Mouse (Mus musculus) heart, postnatal 14 days (tissue): ENCODE results near the gene Sapcd1. TPM values are rescaled to one million over a fixed set of nuclear protein-coding genes. Genes with fewer than 3 reads are reported as not detected.

Source experiments
- DNase-seq, 2 experiments: peaks; one replicate each; pipeline ENCODE4 v3.0.0; 2021 to 2022
- intact Hi-C: fragments of 180-260 bp; cut with DNase I; formaldehyde crosslinking; loops from one replicate; pipeline ENCODE4 v1.15.1; 2025
- long read RNA-seq, 2 experiments: library from polyadenylated mRNA; stranded (forward); transcript quantifications; one replicate each; pipeline ENCODE4 v2.0.0; 2021
- total RNA-seq, 2 experiments: library from RNA; stranded (reverse); gene quantifications; 2 replicates each; pipeline ENCODE4 v1.2.3; 2021

The Sapcd1 gene
- total RNA-seq: under 1 TPM; 0.34 to 0.48 TPM
- long read RNA-seq, experiment 1, partial matches to known transcripts: 0 of 2 reads
- long read RNA-seq, experiment 1, other reads (novel, unspliced or antisense): 2 of 2 reads
- long read RNA-seq, experiment 2: 0 reads

DNA sequence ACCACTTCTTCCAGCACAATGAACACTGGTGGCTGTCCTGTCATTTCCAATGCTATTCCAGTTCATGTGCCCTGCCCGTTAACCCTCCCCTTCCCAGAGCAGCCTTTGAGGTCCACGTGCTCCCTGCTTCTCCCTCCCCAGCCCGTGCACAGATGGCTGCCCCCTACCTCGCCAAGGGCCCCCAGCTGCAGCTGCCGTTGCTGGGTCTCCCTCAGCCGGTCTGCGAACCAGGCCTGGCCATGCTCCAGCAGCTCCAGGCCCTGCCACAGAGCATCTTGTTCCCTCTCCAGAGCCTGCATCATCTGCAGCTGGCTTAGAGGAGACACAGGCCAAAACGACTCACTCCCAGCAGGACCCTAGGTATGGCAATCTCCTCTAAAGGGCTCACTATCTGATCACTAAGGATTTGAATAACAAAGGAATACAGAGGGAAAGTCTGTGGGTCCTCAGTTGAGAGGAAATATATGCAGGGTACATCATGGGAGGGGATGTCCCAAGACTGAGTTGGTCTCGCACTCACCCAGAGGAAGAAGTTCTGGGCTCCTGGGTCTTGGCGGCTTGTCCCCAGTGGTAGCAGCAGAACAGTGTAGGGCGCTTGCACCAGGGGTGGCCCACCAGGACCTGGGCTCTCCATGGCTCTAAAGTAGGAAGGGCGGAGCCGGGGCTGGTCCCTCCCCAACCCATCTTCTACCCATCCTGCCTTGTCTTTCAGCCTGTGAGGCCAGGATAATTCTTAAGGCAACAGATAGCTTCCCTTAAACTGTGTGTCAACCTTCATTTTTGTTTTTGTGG, at the start of gene Sapcd1:
Gene Sapcd1 (minus strand): TSS at position 740 of the 792 bp plus-strand sequence.
- intact Hi-C loops: no loop called here
- peak; percentile 52 to 65 for DNase-seq

DNA sequence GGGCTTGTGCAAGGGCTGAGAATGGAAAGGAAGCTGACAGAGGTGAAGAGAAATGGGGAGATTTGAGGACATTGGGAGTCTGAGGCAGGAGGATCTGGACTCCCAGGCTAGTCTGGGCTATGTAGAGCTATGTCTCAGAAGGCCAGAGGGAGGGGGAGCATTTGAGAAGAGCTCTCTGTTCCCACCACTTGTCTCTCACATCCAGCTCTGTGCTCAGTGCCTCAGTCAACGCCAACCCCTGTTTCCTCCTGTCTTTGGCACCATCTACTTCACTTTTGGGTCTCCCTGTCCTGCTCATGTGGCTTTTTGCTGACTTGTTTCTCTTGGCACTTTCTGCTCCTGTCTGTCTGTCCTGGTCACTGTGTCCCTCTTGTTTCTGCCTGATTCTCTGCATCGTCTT, 49.5 kb upstream of the Sapcd1 start:
- DNase-seq: no peak
- intact Hi-C loops: no loop called here

DNA sequence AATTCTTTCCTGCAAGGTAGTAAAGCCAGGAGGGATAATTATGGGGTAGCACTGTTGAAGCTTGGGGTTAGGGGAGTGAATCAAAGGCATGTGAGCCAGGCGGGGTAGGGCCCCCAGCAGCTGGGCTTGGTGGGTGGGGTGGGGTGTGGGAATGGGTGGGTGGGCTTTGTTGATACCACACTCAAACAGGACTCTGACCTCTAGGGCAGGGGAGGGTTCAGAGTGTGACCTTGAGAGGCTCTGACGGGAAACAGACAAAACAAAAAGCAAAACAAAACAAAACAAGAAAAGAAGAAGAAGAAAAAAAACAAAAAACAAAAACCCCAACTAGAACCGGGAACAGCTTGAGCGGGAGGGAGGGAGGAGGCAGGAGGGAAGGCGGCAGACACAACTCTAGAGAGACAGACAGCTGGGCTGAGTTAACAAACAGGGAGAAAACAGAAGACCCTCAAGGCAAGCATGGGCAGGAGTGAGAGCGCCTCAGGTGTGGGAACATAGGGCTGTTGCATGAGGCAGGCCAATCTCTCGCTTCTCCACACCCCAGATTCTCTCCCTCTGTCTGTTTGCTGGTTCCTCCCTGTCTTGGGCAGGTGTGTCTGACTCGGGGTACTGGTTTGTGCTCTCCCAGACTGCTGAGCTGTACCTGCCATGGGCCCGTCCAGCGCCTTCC, 48.8 kb upstream of the Sapcd1 start, which contains the start of gene Ly6g6e:
Gene Ly6g6e (plus strand): TSS at position 396 of the 670 bp plus-strand sequence.
- intact Hi-C loops: no loop called here
- DNase-seq: no peak

DNA sequence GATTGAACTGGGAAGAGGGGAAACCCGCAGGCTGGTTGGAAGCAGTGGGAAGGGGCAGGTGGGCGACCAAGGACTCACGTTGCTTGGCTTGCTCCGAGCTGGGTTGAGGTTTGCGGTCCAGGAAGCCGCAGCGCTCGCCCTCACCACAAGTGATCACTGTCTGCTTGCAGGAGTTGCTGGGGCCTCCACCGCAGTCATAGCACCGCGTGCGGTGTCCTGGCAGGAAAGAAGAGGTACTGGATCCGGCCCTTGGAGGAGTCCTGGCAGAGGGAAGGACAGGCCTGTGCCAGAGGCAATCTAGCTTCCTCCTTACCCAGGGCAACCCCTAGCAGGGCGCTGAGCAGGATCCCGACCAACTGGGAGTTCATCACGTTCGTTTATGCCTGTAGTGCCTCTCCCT, 46.3 kb upstream of the Sapcd1 start:
- intact Hi-C loops: no loop called here
- no peak for DNase-seq

DNA sequence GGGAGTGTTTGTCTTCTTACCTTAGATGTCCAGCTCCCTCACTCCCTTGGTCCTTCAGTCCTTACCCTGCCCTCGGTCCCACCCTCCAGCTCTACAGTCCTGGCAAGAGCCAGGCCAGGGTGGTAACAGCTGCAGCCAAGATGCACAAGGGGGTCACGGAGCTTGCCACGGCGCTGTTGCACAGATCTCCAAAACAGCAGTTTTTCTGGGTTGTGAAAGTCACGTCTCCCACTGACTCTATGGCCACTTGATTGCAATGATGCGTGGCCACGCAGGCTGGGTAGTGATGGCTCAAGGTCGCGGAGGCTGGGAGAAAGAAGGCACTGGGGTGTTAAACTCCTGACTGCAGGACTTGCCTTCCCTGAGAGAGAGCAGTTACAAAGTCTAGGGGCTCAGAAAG, 43.6 kb upstream of the Sapcd1 start:
- no peak for DNase-seq
- intact Hi-C loops: no loop called here

DNA sequence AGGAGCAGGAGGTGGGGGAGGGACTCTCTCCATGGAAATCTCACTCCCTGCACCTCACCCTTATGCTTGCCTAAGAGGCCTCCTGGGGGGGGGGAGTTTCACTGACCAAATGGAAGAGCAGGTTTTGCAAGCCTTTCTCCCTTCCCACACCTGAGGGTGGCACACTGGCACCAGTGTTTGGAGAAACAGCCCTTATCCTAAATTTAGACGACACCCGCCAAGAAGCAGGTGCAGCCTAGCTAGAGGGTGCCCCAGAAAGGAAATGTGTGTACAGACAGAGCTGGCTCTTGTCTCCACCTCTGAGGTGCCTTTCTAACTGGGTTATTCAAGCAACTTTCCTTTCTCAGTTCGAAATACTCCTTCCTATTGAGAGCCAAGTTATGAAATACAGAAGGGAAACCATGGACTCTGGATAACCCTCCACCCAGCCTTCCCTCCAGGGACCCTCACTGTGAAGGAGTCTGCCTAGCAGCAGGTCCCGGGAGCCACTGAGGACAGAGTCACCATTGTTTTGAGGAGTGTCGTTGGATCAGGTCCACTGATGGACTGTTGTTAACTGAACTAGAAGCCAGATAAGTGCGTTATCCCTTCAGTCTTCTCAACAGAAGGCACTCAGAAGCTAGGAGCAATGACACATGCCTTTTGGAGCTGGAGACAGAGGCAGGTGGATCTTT, 42.9 kb upstream of the Sapcd1 start:
- no peak for DNase-seq
- intact Hi-C loops: no loop called here

DNA sequence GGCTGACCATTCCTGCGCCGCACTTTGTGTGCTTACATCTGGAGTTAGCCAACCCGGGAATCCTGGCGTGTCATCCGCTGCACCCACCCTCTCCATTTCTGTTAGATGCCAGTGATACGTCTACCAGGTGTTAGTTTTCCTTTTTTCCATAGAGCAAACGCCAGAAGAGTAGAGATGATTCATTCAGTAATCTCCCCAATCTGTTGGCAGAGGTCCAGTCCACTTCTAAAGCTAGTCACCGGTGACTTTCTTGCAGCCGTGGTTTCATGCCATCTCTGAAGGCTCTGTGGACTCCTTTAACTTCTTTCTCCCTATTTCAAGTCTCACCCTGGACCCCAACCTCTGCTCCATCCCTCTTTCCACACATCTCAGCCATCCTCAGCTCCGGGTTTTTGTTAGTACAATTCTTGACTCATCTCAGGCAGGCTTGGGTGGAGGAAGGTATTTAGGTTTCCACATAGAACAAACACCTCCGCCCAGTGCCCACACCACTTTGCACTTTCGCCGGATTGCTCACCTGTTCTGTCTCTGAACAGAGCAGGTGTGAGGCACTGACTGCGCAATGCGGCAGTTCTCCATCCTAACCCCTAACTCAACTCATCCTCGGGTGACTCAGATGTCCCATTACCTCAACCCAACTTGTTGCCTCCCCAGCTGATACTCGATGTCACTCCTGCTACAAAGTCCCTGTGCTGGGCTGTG, 40.5 kb upstream of the Sapcd1 start:
- intact Hi-C loops: no loop called here
- DNase-seq: no peak

DNA sequence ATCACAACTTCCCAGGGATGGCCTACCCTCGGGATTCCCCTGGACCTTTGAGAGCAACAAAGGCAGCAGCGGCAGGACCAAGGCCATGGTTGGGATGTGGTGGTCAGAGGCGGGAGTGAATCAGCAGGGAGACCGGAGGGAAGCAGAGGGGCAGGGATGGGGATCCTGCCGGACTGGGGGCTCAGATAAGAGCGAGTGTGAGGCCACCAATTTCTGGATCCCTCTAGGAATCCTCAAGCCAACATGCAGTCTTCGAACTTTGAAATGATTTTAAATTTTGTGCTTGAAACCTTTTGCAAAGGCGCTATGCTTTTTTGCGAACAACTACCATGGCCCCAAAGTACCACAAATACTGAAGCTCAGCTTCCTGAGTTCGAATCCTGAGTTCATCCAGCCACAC, 38.3 kb upstream of the Sapcd1 start, which contains the start of gene Mpig6b:
Gene Mpig6b (minus strand): TSS at position 101 of the 400 bp plus-strand sequence.
- DNase-seq: no peak
- intact Hi-C loops: no loop called here

DNA sequence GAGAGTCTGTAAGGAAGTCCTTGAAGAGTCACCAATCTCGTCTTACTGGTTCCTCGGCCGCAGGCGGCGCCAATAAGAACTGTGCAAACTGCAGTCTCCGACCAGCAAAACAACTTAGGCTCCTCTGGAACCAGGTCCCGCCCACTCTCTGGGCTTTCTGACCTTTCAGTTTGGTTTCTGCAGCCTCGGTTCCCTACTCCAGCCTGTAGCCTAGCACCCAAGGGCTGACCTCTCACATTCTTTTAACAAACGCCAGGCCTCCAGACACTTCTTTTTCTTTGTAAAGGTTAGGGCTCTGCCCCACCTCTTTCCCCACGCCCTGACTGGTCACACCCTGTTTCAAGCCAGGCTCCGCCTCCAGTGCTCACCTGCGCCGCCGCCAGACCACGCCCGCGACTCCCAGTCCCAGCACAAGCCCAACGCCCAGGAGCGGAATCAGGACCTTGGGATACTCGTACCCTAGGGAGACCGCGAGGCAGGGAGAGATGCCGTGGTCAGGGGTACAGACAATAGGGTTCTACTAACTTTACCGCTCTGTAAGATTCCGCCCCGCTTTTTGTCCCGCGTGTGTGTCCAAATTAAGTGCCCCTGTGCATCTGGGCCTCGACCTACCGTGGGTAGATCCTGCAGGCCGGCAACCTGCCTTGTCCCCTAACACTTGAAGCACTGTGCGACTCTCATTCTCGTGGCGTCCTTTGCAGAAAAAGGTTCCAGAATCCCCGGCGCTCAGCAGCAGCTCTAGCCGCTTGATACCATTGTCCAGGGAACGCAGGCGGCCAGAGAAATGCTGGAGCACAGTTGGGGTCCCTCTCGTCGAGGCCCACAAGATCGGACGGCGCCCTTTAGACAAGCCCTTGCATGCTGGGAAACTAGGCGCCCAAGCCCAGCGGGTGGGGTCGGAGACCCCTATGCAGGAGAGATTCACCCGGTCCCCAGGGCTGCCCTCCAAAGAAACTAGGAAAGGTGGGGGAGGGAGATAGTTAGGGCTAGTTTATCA, 37.4 kb upstream of the Sapcd1 start, which contains the start of gene Ly6g6c:
Gene Ly6g6c (plus strand): TSS at position 438 of the 997 bp plus-strand sequence.
- peak; percentile 53 to 59 for DNase-seq
- intact Hi-C loops: no loop called here

DNA sequence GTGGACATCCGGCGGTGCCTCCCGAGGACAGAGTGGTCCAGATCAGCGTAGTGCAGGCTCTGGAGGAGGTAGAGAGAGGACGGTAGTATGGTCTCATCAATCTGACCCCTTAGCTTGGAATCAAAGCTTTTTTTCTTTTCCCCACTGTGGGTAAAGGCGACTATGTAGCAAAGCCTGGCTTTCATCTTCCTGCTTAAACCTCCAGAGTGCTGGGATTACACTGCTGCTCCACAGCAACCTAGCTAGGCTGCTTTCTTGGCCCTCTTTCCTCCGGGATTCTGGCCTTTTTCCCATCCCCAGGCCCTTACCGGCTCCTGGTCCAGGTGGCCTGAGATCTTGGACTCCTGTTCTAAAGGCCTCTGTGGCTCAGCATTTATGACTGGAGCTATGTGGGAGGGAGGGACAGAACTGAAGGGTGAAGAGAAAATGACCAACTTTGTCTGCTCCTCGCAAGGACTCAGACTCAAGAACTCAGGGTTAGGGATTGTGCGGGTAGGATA, 36.6 kb upstream of the Sapcd1 start:
- intact Hi-C loops: no loop called here
- no peak for DNase-seq

DNA sequence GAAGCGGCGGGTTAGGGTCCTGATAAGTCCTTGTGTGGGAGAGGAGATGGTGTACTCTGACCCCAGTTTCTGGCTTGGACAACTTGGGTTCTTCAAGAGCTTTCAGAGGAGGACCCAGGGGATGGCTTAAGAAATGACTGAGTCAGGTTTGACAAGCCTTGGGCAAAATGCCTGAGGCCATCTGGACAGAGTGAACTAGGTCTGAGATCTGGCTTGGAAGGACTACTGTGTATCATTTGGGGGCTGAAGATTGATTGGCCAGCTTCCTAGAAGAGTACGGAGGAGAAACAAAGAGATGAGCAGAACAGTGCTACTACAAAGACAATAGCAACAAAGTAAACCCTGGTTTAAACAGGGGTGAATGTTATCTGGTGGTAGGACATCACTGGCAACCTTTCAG, 35.6 kb upstream of the Sapcd1 start:
- intact Hi-C loops: no loop called here
- peak; percentile 42 to 61 for DNase-seq

DNA sequence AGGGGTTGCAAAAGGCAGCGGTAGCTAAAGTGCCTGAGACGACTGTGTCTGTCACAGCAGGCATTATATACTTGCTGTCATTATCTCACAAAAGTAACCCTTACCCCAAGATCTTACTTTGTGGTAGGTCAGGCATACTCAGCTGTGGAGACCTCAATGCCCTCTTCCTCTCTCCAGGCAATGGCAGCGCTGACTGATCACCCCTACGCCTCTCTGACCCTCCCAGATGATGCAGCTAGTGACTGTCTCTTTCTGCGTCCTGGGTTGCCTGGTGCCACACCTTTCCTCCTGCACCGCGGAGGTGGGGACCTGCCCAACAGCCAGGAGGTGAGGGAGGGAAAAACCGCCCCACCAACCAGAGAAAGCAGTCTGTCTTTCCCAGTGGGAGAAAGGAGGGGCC, 33.5 kb upstream of the Sapcd1 start:
- intact Hi-C loops: no loop called here
- DNase-seq: no peak

DNA sequence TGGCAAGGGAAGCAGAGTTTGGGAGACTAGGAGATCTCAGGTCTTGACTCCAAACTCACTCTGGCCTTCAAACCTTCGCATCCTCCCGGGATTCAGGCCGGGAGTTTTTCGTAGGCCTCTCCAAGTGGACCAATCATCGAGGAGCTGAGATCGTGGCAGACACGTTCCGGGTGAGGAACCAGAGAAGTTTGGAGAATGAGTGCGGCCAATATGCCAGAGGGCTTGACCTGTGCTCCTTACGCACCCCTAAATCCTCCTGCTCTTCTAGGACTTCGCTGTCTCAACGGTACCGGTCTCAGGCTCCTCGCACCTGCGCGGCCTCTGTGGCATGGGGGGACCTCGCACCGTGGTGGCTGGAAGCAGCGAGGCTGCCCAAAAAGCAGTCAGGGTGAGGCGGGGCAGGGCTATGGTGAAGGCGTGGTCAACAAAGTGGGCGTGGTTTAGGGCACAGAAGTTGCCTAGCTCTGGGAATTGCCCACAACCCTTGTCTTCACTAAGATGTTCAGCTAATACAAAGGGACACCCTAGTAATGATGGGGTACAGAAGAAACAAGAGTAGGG, 33.0 kb upstream of the Sapcd1 start:
- intact Hi-C loops: no loop called here
- peak in 1 of 2 experiments; percentile 27 for DNase-seq

DNA sequence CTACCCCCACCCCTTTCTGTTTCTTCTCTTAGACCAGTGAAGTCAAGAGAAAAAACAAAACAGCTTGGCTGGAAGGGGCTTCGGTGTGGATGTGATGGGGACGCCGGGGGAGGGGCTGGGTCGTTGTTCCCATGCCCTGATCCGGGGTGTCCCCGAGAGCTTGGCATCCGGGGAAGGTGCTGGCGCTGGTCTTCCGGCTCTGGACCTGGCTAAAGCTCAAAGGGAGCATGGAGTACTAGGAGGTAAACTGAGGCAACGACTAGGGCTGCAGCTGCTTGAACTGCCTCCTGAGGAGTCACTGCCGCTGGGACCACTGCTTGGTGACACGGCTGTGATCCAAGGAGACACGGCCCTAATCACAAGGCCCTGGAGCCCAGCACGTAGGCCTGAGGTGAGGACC, 32.3 kb upstream of the Sapcd1 start:
- DNase-seq: no peak
- intact Hi-C loops: no loop called here

DNA sequence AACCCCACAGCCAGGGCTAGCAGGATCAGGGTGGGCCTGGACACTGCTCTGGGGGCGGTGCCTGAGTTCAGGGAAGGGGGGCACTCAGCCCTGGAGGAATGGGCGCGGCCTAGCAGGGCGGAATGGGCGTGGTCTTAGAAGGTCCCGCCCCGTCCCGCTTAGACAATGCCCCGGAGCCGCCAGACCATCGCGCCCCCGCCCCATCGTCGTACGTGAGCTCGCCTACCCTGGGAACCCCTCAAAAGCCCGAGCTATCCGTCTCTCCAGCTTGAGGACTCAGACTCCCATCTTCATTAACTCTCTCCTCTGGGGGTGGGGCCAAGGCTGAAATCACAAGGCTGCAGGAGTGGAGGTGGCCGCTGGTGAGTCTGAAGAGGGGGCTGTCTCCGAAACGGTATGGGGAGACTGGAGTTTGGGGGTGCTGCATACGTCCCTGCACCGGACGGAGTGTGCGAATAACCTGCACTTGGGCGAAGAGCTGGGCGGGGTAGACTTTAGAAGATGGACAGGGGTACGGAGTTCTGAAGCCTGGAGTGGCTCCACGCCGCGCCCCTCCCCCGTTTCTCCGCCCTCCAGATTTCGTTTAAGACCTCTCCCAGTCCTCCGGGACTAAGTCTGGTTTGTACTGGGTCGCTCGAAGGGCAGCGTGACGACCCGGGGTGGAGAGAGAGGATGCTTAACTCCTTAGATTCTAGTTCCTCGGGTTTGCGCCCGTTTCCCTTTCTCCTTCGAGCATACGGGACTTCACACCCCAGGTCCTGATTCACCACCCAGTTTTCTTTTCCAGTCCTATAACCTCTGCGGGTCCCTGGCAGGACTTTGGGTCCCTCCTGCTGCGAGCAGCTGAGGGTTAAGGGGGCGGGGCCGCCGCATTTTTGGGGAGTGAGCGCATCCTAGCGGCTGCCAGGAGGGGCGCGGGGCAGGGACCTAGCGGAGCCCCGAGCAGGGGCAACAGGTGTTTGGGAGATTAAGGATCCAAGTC, 31.4 kb upstream of the Sapcd1 start, which contains the start of gene Ddah2:
Gene Ddah2 (plus strand): TSS at position 125 of the 982 bp plus-strand sequence.
- DNase-seq: peak; percentile 93 to 96
- intact Hi-C loops: loop anchor here (1.0 kb wide), 1 partner anchor 37 kb away; no protein-coding TSS in a partner anchor

DNA sequence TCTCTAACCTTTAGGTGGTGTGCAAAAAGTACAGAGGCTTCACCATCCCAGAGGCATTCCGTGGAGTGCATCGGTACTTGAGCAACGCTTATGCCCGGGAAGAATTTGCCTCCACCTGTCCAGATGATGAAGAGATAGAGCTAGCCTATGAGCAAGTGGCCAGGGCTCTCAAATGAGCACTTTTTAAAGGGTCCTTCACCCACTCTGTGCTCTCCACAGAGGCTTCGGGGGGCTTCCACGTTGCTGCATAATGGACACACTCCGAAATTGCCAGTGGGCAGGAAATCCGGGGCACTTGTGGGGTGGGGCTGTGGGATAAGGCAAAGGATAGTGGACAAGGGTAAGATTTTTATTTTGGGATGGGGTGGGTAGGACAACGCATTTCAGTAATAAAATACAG, 30.5 kb upstream of the Sapcd1 start:
- intact Hi-C loops: no loop called here

DNA sequence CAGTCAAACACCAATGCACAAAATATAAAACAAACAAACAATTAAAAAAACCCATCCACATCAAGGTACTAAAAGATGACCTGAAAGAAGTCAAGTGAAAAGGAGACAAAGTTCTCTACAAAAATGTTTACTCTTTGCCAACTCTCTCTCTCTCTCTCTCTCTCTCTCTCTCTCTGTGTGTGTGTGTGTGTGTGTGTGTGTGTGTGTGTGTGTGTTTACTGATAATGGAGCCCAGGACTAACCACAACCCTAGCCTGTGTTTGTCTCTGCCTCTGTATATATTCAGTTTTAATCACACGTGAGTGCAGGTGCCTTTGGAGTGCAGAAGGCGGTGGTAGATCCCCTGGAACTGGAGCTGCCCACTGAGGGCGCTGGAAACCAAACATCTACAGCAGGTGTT, 29.3 kb upstream of the Sapcd1 start:
- DNase-seq: no peak
- intact Hi-C loops: no loop called here

More for the DNA sequence above, 30.5 kb upstream of the Sapcd1 start:
- DNase-seq: no peak
